Mouse (Mus musculus): ENCODE measurements around the gene Gm48551. TPM values are rescaled to one million over a fixed set of nuclear protein-coding genes. Genes with fewer than 3 reads are reported as not detected.

Gene Gm48551
- 1.2 and 1.4 TPM in 2 replicates for polyA plus RNA-seq (2015; fragmentation: Nextera tagmentation; extraction: Ambion mirVana)

DNA sequence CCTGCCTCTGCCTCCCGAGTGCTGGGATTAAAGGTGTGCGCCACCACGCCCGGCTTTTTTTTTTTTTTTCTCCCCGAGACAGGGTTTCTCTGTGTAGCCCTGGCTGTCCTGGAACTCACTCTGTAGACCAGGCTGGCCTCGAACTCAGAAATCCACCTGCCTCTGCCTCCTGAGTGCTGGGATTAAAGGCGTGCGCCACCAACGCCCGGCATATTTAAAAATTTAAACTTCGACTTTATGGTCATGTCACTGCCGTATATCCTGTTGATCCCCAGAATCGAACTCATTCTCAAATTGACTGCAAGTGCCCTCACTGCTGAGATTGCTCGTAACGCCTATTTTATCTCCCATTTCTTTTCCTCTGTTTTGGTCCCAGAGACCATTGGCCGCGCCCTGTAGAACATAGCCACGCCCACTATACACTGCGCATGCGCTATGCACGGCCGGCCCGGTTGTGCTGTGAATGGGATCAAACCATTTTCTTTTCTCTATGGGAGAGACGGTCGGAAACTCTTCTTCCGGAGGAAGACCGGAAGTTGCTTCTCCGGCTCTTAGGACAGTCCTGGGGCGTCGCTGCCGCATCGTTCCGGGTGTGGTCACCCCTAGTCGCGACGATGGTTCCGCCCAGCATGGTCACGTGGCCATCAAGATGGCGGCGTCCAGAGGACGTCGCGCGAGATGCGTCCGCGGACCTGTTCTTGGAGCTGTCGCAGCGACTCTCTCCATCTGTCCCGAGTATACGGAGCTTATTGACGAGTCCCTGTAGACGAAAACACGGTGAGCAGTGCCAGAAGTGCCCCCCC is at the start of gene Gm48551, which contains the start of gene Dohh:
TSS of gene Gm48551 (plus strand) at position 665 of the 803 bp plus-strand sequence.
TSS of gene Dohh (plus strand) at position 627 of the 803 bp plus-strand sequence.

GRCm38 (mm10) chr10:81342686-81343505 is 41.4 kb upstream of the Gm48551 start, which contains the start of gene Gipc3:
Gipc3 (minus strand) TSS chr10:81343266.

DNA sequence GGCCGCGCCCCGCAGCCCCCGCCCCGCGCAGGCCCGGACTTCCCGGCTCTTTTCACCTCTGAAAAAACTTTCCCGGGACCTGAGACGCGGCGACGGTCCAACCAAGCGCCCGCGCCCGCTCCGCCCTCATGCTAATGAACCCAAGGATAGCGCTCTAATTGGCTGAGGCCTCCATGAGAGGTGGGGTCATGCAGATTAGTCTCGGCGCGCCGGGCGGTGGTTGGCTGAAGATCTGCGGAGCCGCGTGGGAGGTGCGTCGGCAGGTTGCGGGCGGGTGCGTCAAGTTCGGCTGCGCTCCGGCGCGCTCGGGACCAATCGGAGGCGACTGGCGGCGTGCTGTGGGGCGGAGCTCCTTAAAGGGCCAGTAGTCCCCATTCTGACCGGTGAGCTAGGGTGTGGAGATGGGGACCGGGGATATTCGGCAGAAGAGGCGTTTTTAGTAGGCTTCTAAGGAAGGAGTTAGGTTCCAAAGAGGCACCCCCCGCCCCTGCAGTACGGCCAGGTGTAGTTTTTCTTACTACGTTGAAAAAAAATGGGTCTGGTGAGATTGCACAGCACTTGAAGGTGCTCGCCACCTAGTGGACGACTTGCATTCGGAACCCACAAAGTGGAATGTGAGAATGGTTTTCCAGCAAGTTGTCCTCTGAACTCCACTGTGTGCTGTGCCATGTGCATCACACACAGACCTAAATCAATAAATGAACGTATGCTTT is 33.8 kb upstream of the Gm48551 start, which contains the start of gene Hmg20b:
TSS of gene Hmg20b (minus strand) at position 130 of the 713 bp plus-strand sequence.

GRCm38 (mm10) chr10:81356991-81357844 is 27.0 kb upstream of the Gm48551 start, which contains the start of gene Mfsd12:
Mfsd12 (plus strand) TSS chr10:81357491.

GRCm38 (mm10) chr10:81365672-81366476 is 18.4 kb upstream of the Gm48551 start, which contains the start of gene 4930404N11Rik:
4930404N11Rik (minus strand) TSS chr10:81365816.

DNA sequence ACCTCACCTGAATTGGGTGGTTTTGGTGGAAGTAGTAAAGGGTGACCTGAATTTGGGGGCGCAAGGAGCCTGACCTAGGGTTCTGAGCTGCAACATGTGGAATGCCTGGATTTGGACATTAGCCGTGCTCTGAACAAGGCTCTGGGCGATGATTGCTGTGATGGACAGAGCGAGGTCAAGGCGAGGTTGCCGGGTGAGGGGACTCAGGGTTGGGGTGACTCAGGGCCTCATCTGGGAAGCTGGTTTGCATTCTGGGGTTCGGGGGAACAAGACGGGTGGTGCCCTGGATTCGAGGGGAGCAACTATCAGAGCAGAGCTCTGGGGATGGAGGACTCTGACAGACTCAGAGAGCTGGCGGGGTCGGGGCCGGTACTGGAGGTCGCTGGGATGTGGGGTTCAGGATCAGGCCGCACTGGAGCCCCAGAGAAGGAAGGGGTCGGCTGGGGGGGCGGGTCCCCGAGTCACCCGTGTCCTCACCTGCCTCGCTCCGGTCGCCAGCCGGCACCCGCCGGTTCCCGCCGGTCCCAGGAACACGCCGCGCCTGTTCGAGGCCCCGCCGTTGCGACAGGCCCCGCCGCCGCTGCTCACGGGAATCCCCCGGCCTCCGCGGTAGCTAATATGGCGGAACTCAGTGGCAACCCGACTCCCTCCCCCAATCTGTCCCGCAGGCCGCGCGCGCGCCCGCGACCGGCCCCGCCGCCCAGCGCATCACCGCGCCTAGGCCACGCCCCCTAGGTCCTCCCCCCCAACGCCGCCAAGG is 6.3 kb upstream of the Gm48551 start, which contains the start of gene Fzr1:
TSS of gene Fzr1 (minus strand) at position 724 of the 760 bp plus-strand sequence.

DNA sequence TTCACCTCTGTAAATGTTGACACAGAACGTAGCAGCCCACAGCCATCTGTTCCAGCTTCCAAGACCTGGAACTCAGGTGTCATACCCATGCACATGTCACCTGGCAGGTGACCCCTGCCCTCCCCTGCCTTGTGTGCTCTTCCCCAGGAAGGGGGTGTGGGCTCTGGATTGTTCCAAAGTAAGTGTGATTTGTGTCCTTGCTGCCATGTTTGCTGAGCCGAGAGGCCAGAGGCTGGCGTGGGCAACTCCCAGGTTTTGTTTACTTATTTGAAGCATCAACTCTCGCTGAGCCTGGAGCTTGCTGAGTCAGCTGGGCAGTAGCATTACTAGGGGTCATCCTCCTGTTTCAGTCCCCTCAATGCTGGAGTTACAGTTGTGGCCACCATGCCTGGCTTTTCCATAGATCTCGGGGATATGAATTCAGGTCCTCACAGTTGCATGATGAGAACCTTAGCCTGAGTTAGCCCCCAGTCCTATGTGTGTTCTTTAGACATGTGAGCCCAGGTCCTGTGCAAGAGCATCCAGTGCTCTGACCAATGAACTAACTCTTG is 4.3 kb downstream of the Gm48551 start, which contains the start of gene Gm48552:
TSS of gene Gm48552 (plus strand) at position 501 of the 551 bp plus-strand sequence.

GRCm38 (mm10) chr10:81392781-81393185 is 8.5 kb downstream of the Gm48551 start, which contains the start of gene Smim24:
Smim24 (plus strand) TSS chr10:81393051.

Small RNA genes lying within 50 kb of the gene (microRNA-seq; reads per million reads assigned to microRNA genes)
- gene Mir1191b: 1.0 to 1.1 reads per million in 2 experiments
- gene Mir6913: 0 to 0.21 reads per million in 2 experiments

Other genes with a start within 250 kb of the Gm48551 start
- 29.7 and 34.0 TPM in 2 replicates for gene Zbtb7a, start 249.2 kb upstream of the Gm48551 start, polyA plus RNA-seq (2015; fragmentation: Nextera tagmentation; extraction: Ambion mirVana)
- 20.9 and 22.3 TPM in 2 replicates for gene Pias4, start 216.5 kb upstream of the Gm48551 start, polyA plus RNA-seq (2015; fragmentation: Nextera tagmentation; extraction: Ambion mirVana)
- gene Eef2, start 207.8 kb upstream of the Gm48551 start, polyA plus RNA-seq (2015; fragmentation: Nextera tagmentation; extraction: Ambion mirVana): 392 and 402 TPM in 2 replicates
- gene Dapk3, start 201.5 kb upstream of the Gm48551 start, polyA plus RNA-seq (2015; fragmentation: Nextera tagmentation; extraction: Ambion mirVana): 44.3 and 52.5 TPM in 2 replicates
- gene 4930442H23Rik, start 200.6 kb upstream of the Gm48551 start, polyA plus RNA-seq (2015; fragmentation: Nextera tagmentation; extraction: Ambion mirVana): not detected in 2 replicates
- gene Nmrk2, start 182.4 kb upstream of the Gm48551 start, polyA plus RNA-seq (2015; fragmentation: Nextera tagmentation; extraction: Ambion mirVana): 2.9 and 4.7 TPM in 2 replicates
- gene Atcay, start 153.6 kb upstream of the Gm48551 start, polyA plus RNA-seq (2015; fragmentation: Nextera tagmentation; extraction: Ambion mirVana): 0.26 and 0.45 TPM in 2 replicates
- 2.3 and 2.5 TPM in 2 replicates for gene Zfr2, start 151.3 kb upstream of the Gm48551 start, polyA plus RNA-seq (2015; fragmentation: Nextera tagmentation; extraction: Ambion mirVana)
- 0.65 and 0.90 TPM in 2 replicates for gene Matk, start 131.5 kb upstream of the Gm48551 start, polyA plus RNA-seq (2015; fragmentation: Nextera tagmentation; extraction: Ambion mirVana)
- 201 and 207 TPM in 2 replicates for gene Mrpl54, start 117.5 kb upstream of the Gm48551 start, polyA plus RNA-seq (2015; fragmentation: Nextera tagmentation; extraction: Ambion mirVana)
- 50.7 and 53.6 TPM in 2 replicates for gene Apba3, start 117.5 kb upstream of the Gm48551 start, polyA plus RNA-seq (2015; fragmentation: Nextera tagmentation; extraction: Ambion mirVana)
- 0.47 and 0.58 TPM in 2 replicates for gene Tjp3, start 92.9 kb upstream of the Gm48551 start, polyA plus RNA-seq (2015; fragmentation: Nextera tagmentation; extraction: Ambion mirVana)
- 15.1 and 16.0 TPM in 2 replicates for gene Pip5k1c, start 91.5 kb upstream of the Gm48551 start, polyA plus RNA-seq (2015; fragmentation: Nextera tagmentation; extraction: Ambion mirVana)
- gene Cactin, start 63.4 kb upstream of the Gm48551 start, polyA plus RNA-seq (2015; fragmentation: Nextera tagmentation; extraction: Ambion mirVana): 11.0 and 15.5 TPM in 2 replicates
- gene Tbxa2r, start 55.7 kb upstream of the Gm48551 start, polyA plus RNA-seq (2015; fragmentation: Nextera tagmentation; extraction: Ambion mirVana): 7.3 and 7.8 TPM in 2 replicates
- 0.11 and 0.13 TPM in 2 replicates for gene Gipc3, start 41.2 kb upstream of the Gm48551 start, polyA plus RNA-seq (2015; fragmentation: Nextera tagmentation; extraction: Ambion mirVana)
- 38.4 and 47.5 TPM in 2 replicates for gene Hmg20b, start 34.0 kb upstream of the Gm48551 start, polyA plus RNA-seq (2015; fragmentation: Nextera tagmentation; extraction: Ambion mirVana)
- 5.9 and 8.0 TPM in 2 replicates for gene Mfsd12, start 27.0 kb upstream of the Gm48551 start, polyA plus RNA-seq (2015; fragmentation: Nextera tagmentation; extraction: Ambion mirVana)
- gene 4930404N11Rik, start 18.6 kb upstream of the Gm48551 start, polyA plus RNA-seq (2015; fragmentation: Nextera tagmentation; extraction: Ambion mirVana): 0.27 and 0.37 TPM in 2 replicates
- 35.3 and 36.5 TPM in 2 replicates for gene Fzr1, start 6.0 kb upstream of the Gm48551 start, polyA plus RNA-seq (2015; fragmentation: Nextera tagmentation; extraction: Ambion mirVana)
- 70.2 and 72.8 TPM in 2 replicates for gene Dohh, start within 50 bp of the Gm48551 start, polyA plus RNA-seq (2015; fragmentation: Nextera tagmentation; extraction: Ambion mirVana)
- gene Gm48552, start 4.5 kb downstream of the Gm48551 start, polyA plus RNA-seq (2015; fragmentation: Nextera tagmentation; extraction: Ambion mirVana): 0.24 TPM in 2 replicates
- 1.0 and 1.6 TPM in 2 replicates for gene Smim24, start 8.6 kb downstream of the Gm48551 start, polyA plus RNA-seq (2015; fragmentation: Nextera tagmentation; extraction: Ambion mirVana)
- 130 and 133 TPM in 2 replicates for gene Nfic, start 71.2 kb downstream of the Gm48551 start, polyA plus RNA-seq (2015; fragmentation: Nextera tagmentation; extraction: Ambion mirVana)
- gene Celf5, start 98.2 kb downstream of the Gm48551 start, polyA plus RNA-seq (2015; fragmentation: Nextera tagmentation; extraction: Ambion mirVana): 0.09 TPM in 1 of 2 replicates, not detected in the other
- 36.0 and 36.4 TPM in 2 replicates for gene Ncln, start 111.9 kb downstream of the Gm48551 start, polyA plus RNA-seq (2015; fragmentation: Nextera tagmentation; extraction: Ambion mirVana)
- gene S1pr4, start 115.7 kb downstream of the Gm48551 start, polyA plus RNA-seq (2015; fragmentation: Nextera tagmentation; extraction: Ambion mirVana): 0.66 and 0.81 TPM in 2 replicates
- gene Gna15, start 139.8 kb downstream of the Gm48551 start, polyA plus RNA-seq (2015; fragmentation: Nextera tagmentation; extraction: Ambion mirVana): 1.3 and 2.6 TPM in 2 replicates
- 44.8 and 48.0 TPM in 2 replicates for gene Gna11, start 160.7 kb downstream of the Gm48551 start, polyA plus RNA-seq (2015; fragmentation: Nextera tagmentation; extraction: Ambion mirVana)
- gene Aes, start 175.0 kb downstream of the Gm48551 start, polyA plus RNA-seq (2015; fragmentation: Nextera tagmentation; extraction: Ambion mirVana): 684 and 719 TPM in 2 replicates
- 7.1 and 9.1 TPM in 2 replicates for gene Tle2, start 190.1 kb downstream of the Gm48551 start, polyA plus RNA-seq (2015; fragmentation: Nextera tagmentation; extraction: Ambion mirVana)
- gene Tle6, start 216.6 kb downstream of the Gm48551 start, polyA plus RNA-seq (2015; fragmentation: Nextera tagmentation; extraction: Ambion mirVana): 7.7 and 8.7 TPM in 2 replicates
- gene BC025920, start 221.8 kb downstream of the Gm48551 start, polyA plus RNA-seq (2015; fragmentation: Nextera tagmentation; extraction: Ambion mirVana): 0.55 and 0.58 TPM in 2 replicates
- 12.5 and 14.1 TPM in 2 replicates for gene Sirt6, start 243.3 kb downstream of the Gm48551 start, polyA plus RNA-seq (2015; fragmentation: Nextera tagmentation; extraction: Ambion mirVana)
- 8.3 and 9.4 TPM in 2 replicates for gene Ankrd24, start 244.1 kb downstream of the Gm48551 start, polyA plus RNA-seq (2015; fragmentation: Nextera tagmentation; extraction: Ambion mirVana)

All from skeletal muscle tissue, postnatal 0 days (tissue).